In genomic region chr2:26153909-26154340, GRCm38 (mm10) we compare ENCODE assay signal across 8 mouse cellular contexts. TPM values are rescaled to one million over a fixed set of nuclear protein-coding genes. Genes with fewer than 3 reads are reported as not detected.
DNase-seq lines count a peak whose midpoint lies in the region; ATAC-seq and TF ChIP-seq lines count a peak whose summit lies in the region.

No protein-coding gene starts in this region.

- no peak overlapping the region for H3K27ac ChIP-seq in ES-E14 (ENCODE audit: insufficient read depth, low read depth, low read length, poor library complexity, severe bottlenecking)
- peak overlapping the region; percentile 1; the same call in 1 of the 2 replicates for H3K27ac ChIP-seq in liver, embryonic 12.5 days

- peak; percentile 75 for ATAC-seq in liver, embryonic 12.5 days

- intact Hi-C loops in heart, postnatal 10 days (cut with DNase I): loop anchor here (1.0 to 5.0 kb wide), 3 partner anchors 74 to 408 kb away; no protein-coding TSS in a partner anchor

- no peak overlapping the region for H3K9ac ChIP-seq in ES-E14 (ENCODE audit: insufficient read depth, low read depth, low read length, poor library complexity, severe bottlenecking)
- H3K9ac ChIP-seq in liver, embryonic 12.5 days: no peak overlapping the region

- no peaks in the 10 kb centered on the region for H3K4me1 ChIP-seq in ES-E14 (ENCODE audit: control insufficient read depth in 2 of 2, insufficient read depth in 2 of 2, low read length in 2 of 2, poor library complexity in 1 of 2)
- H3K4me1 ChIP-seq in liver, embryonic 12.5 days: peaks cover 35% of the 10 kb centered on the region

- DNase-seq in kidney, adult 18-20 months: peak; percentile 27
- no peak for DNase-seq in kidney, adult 11 months
- no peak for DNase-seq in ES-E14 (ENCODE audit: low read depth, low spot score)
- DNase-seq in cerebellum, postnatal 25 days: peak; percentile 67
- DNase-seq in heart, postnatal 10 days: peak; percentile 52 to 63
- DNase-seq in neural tube, embryonic 10.5 days (ENCODE audit: extremely low spot score, low spot score): peak; percentile 47
- no peak for DNase-seq in ovary, postnatal 36 days (ENCODE audit: low spot score)

- WGBS in liver, embryonic 12.5 days (ENCODE audit: insufficient replicate concordance): 18% methylated on average over 4 of the region's 4 CpGs

- peaks cover 7% of the 10 kb centered on the region; the same call in 1 of the 2 replicates for H3K27me3 ChIP-seq in liver, embryonic 12.5 days (replicated peaks)

- H3K36me3 ChIP-seq in ES-E14 (ENCODE audit: control insufficient read depth, insufficient read depth, low read length, poor library complexity, severe bottlenecking): no peaks in the 10 kb centered on the region
- H3K36me3 ChIP-seq in liver, embryonic 12.5 days: no peaks in the 10 kb centered on the region

- in situ Hi-C loops in ES-E14 (cut with MboI; ENCODE audit: low sequenced_read_pairs in 2 of 2, unreplicated experiment in 2 of 2): loop anchor here in 1 of 2 experiments (10.0 kb wide), 1 partner anchor 131 kb away; no protein-coding TSS in a partner anchor

- no peak overlapping the region for H3K4me3 ChIP-seq in ES-E14 (ENCODE audit: insufficient read depth in 1 of 2, low read depth in 1 of 2, low read length in 2 of 2, poor library complexity in 1 of 2, severe bottlenecking in 1 of 2)
- H3K4me3 ChIP-seq in liver, embryonic 12.5 days: no peak overlapping the region

- H3K9me3 ChIP-seq in ES-E14 (ENCODE audit: control insufficient read depth, insufficient read depth, low read depth, low read length): no peaks in the 10 kb centered on the region
- no peaks in the 10 kb centered on the region for H3K9me3 ChIP-seq in liver, embryonic 12.5 days (replicated peaks)

- H3K4me2 ChIP-seq in liver, embryonic 12.5 days: no peak overlapping the region; the same call in 1 of the 2 replicates

TF ChIP-seq in ES-E14, 5 proteins besides CTCF, POLR2A, EP300 and RAD21:
- TF ChIP-seq ZNF384 (IDR thresholded peaks at IDR 0.05; ENCODE audit: low read depth, low read length) (no peak), ZC3H11A (IDR thresholded peaks at IDR 0.05; ENCODE audit: borderline replicate concordance, low read depth, low read length) (peak; percentile 91), MAFK (IDR thresholded peaks at IDR 0.05; ENCODE audit: insufficient read depth, low read depth, low read length) (no peak)

RNA-seq across cellular contexts. Expression of gene Nacc2, which starts 30.9 kb away (rescaled TPM):
- total RNA-seq in ES-E14 (2012; rRNA removed): 4.8 and 6.0 TPM in 2 replicates
- total RNA-seq in heart, postnatal 10 days (2021): 10 to 100 TPM; 12.2 to 15.9 TPM
- 3.0 and 3.2 TPM in 2 replicates for polyA plus RNA-seq in liver, embryonic 12.5 days (2016; fragmentation: Nextera tagmentation; extraction: Ambion mirVana)

RNA-seq across cellular contexts. Expression of gene Lhx3, which starts 54.2 kb away (rescaled TPM):
- 0.13 TPM in 1 of 2 replicates, not detected in the other for total RNA-seq in ES-E14 (2012; rRNA removed)
- not detected for total RNA-seq in heart, postnatal 10 days (2021)
- polyA plus RNA-seq in liver, embryonic 12.5 days (2016; fragmentation: Nextera tagmentation; extraction: Ambion mirVana): 0.22 TPM in 1 of 2 replicates, not detected in the other

Comparison
In these comparisons a context has a peak if more than half of its experiments do, and no peak if none do; other contexts are left out.
1. DNase-seq: peak in kidney, adult 18-20 months (single experiment), cerebellum, postnatal 25 days (2 of 2), heart, postnatal 10 days (2 of 2) and neural tube, embryonic 10.5 days (single experiment); none in kidney, adult 11 months (single experiment), ES-E14 (single experiment) and ovary, postnatal 36 days (single experiment).